Mouse (Mus musculus): ENCODE results near the gene Hdhd3.

DNA sequence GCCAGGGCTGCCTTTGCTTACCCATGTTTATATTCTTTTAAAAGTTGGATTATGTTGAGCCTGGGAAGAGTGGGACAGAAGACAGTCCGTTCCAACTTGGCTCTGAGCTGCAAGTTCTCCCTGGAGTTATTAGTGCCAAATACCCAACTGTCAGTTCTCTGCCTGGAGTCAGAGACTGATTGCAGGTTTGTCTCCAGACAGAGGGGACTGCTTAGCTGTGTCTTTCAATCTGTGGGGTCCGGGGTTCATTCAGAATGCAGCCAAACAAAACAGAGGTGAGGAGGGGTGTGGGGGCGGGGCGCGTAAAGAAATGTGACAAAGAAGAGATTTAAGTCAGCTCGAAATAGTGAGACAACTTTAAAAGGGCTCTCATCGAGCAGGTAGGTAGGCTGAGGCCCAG lies 1.7 kb downstream of the Hdhd3 start:
- TF ChIP-seq CTCF (conservative IDR thresholded peaks at IDR 0.05; ENCODE audit: insufficient read depth, insufficient read length, low read depth, low read length): no peak
- no peak for TF ChIP-seq POLR2A (IDR thresholded peaks at IDR 0.05; ENCODE audit: low read depth, low read length)
